Mouse (Mus musculus) gastrocnemius, postnatal 4 days (tissue): ENCODE results near the gene A830005F24Rik. TPM values are rescaled to one million over a fixed set of nuclear protein-coding genes. Genes with fewer than 3 reads are reported as not detected.
"Not testable (repeated sequence)": the region's sequence is repeated elsewhere in the genome, so short reads cannot be mapped to it uniquely, and the experiment has no call there.

Experiments used
- DNase-seq, 2 experiments: peaks; one replicate each; pipeline ENCODE4 v3.0.0; 2021 to 2022; ENCODE audit warnings: low spot score in 2 of 2, mixed read lengths in 2 of 2
- long read RNA-seq, 2 experiments: library from polyadenylated mRNA; stranded (forward); transcript quantifications; one replicate each; pipeline ENCODE4 v2.0.0; 2021
- total RNA-seq, 2 experiments: library from RNA; stranded (reverse); gene quantifications; 2 replicates each; pipeline ENCODE4 v1.2.3; 2021

A830005F24Rik gene
- not detected for total RNA-seq
- long read RNA-seq, experiment 1 = 0 reads
- long read RNA-seq, experiment 2 = 0 reads

DNA sequence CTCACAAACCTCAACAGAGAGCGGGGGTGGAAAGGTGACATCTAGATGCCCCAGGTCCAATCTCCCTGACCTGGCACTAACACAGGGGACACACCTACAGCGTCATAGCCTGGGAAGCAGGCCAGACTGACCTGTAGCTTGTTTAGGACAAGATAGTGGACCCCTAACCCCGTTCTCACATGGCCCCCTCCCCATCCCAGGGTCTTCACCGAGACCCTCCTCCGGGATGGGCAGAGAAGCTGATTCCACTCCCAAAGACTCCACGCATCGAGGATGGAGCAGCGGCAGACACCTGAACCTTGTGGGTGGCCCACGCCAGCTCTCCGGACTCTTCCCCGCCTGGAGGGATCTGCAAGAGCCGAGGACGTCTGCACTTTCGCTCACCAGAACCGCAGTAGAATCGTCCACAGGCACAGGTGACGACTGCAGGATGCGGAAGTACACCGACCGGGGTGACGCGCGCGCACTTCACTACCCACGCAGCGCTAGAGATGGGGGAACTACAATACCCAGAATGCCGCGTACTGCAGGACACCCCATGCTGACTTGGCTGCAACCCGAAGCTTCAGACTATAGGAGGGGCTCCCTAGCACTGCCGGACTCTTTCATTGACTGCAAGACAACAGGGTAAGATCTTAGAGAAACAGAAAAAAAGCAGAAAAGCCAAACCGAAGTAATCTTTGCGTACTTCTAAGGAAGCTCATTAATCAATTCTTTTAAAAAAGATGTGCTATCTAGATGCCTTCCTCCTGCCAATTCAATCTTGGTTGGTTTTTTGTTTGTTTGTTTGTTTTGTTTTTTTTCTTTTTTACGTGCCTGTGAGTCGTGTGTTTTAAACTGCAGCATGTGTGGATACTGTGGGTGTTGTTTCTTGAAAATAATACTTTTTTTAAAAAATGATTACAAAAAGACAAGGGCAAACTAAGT lies at the start of gene A830005F24Rik, which contains the start of gene Zfp169:
Gene A830005F24Rik (plus strand): TSS at position 568 of the 927 bp plus-strand sequence.
Gene Zfp169 (minus strand): TSS at position 449 of the 927 bp plus-strand sequence.
- peak; percentile 43 to 69 for DNase-seq

DNA sequence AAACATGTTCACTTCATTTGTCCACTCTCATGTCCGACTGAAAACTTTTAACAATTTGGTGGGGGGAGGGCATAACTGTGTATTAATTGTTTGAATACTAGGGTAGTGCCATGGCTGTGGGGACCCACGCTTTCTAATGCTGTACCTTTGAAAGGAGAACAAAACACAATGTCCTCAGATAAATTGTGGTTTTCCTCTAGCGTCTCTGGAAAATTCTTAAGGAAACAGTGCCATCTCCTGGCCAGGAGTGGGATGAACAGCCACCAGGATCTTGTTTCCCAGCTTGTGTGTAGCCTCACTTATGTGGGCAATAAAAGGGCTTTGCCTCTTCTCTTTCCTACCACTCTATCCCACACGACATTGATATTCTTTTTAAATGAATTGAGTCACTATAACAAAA lies 49.2 kb upstream of the A830005F24Rik start:
- peak; percentile 35 to 49 for DNase-seq

DNA sequence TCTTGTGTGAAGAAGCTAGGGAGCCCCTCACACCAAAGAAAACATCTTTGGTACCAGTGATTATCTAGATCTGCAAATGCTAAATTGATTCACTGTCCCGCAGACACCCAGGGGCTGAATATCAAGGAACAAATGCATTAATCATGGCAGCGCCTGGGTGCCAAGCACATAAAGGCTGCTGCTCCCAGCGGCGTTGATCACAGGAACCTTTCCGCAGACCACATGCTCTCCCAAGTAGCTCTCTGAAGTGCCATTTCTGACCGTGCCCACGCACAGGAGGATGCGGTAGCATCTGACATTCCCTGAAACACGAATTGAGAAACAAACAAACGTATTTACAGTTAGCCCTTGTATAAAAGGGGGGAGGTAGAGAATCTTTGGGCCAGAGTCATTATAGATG lies 47.2 kb upstream of the A830005F24Rik start:
- no peak for DNase-seq

DNA sequence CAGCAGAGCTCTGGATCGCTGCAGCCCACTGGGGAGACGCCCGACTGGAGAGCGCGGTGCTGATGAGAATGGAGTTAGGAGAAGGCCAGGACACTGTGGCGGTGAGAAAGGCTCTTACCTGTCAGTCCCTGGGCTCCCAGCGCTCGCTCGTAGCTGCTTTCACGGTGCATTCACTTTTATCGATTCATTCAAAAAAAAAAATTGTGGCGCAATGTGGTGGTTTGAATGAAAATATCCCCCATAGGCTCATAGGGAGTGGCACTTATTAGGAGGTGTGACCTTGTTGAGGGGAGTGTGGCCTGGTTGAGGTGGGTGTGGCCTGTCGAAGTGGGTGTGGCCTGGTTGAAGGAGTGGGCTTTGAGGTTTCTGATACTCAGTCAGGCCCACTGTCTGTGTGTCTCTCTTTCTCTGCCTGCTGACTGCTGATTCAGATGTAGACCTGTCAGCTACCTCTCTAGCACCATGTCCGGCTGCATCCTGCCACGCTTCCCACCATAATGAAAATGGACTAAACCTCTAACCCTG lies 44.7 kb upstream of the A830005F24Rik start:
- DNase-seq = no peak

DNA sequence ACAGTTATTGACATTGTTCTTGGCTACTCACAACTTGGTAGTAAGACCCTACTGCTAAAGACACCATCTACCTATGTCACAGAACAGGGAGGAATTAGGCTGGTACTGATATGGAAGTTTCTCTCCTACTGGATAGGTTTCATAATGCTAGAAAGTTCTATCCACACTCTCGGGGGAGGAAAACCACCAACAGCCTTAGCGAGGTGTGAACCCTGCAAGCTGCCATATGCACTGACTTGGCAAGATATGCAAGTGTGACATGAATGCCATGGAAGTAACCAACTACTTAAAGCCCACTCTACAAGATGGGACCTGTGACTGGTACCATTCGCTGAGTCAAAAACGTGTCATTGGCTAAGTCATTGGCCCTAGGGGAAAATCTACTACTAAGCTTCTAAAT lies 29.8 kb upstream of the A830005F24Rik start:
- no peak for DNase-seq

DNA sequence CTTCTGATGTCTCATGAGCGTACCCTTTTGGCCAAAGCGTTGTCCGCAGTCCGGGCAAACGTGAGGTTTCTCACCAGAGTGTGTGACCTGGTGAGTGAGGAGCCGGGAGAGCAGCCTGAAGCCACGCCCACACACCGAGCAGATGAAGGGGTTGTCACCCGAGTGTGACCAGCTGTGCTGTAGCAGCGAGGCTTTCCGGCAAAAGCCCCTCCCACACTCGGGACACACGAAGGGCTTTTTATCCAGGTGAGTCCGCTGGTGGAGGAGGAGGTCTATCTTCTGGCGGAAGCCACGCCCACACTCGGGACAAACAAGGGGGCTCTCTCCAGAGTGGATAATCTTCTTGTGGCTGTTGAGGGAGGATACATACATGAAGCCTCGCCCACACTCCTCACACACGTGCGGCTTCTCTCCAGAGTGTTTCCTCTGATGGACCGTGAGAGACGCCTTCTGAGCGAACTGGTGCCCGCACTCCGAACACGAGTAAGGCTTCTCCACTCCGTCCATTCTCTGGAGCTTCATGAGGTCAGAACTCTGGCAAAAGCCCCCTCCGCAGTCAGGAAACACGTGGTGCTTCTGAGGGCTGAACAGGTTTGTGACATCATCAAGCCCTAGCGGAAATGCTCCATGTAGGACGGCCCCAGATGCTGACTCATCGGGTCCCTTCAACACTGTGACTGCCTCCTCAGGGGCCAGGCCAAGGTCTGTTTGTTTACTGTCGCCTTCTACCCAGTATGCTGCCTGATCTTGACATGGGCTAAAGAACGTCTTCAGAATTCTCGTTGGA lies 22.8 kb upstream of the A830005F24Rik start:
- no peak for DNase-seq

DNA sequence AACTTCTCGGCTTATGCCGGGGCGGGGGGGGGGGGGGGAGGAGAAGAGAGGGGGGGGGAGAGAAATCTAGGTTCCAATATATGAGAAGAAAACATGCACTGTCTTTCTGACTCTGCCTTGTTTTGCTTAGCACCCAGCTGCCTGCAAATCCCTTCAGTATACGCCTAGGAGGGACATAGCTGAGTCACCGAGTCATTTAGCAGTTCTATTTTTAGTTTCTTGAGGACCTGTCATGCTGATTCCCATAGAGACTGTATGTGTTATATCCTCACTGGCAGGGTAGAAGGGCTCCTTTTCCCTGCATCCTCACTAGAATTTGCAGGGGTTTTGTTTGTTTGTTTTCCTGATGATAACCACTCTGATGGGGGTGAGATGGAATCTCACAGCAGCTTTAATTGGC lies 20.2 kb upstream of the A830005F24Rik start:
- no peak for DNase-seq

DNA sequence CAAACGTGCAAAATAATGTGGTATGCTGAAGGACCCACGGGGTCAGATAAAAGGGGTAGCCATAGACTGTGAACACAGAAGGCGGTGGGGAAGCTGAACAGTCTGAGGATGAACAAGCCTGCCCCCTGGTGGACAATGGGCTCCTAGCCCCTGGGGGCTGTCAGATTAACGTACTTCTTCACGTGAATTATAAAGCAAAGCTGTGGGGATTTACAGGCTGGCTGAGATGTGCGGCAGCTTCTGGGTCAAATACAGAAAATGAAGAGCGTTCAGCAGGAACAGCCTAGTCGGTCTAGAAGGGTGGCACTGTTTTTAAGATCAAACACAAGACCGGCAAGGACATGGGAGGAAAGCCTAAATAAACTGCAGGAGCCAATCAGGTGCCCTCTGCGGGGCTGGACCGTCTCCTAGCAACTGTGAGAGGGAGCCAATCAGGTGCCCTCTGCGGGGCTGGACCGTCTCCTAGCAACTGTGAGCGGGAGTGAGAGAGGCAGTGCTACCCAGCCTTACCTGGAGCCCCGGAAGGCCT lies 15.6 kb upstream of the A830005F24Rik start:
- DNase-seq = peak in 1 of 2 experiments; percentile 47

DNA sequence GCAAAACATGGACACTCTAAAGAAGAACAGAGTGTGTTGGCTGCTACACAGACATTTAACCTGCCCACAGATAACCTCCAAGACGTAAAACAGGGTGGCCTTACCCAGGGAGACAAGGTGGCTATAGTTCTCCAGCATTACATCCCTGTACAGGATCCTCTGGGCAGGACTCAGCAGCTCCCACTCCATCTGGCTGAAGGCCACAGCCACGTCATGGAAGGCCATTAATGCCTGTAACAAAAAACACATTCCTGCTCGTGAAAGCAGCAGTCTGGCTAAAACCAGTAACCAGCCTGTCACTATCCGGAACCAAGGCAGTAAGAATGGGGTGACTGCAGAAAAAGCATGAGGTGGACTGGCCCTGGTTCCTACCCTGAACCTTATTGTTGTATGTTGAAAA lies 14.7 kb upstream of the A830005F24Rik start:
- DNase-seq = peak in 1 of 2 experiments; percentile 58

DNA sequence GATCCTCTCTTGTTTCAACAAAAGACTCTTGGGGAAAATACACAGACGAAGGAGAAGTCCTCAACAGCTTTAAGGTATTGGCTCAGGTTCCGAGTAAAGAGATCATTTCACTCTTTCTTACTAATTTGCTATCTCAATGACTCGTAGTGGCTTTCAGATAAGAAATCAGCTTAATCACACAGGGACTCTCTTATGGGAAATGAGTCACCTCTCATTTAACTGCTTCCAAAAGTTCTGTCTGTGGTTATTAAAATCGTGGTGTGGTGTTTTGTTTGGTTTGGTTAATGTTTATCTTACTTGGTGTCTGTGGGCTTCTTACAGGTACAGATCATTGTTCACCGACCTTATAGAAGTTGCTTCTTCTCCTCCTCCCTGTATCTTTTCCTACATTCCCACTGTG lies 10.9 kb upstream of the A830005F24Rik start:
- DNase-seq = no peak

DNA sequence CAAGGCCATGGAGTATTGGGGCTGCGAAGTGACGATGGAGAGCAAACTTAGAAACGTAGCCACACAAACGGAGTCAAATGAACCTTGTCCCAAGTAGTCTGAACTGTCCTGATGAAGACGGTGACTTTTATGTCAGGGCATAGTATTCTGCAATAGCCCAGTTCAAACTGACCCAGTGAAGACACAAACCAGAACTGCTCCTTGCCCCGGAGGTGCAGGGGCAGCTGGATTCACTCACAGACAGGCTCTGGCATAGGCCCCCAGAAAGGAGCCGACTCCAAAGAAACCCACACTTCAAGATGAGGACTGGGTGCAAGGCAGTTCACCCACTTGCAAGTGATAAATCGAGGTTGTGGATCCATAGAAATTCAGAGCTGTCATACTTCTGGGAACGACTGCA lies 4.7 kb upstream of the A830005F24Rik start:
- no peak for DNase-seq

DNA sequence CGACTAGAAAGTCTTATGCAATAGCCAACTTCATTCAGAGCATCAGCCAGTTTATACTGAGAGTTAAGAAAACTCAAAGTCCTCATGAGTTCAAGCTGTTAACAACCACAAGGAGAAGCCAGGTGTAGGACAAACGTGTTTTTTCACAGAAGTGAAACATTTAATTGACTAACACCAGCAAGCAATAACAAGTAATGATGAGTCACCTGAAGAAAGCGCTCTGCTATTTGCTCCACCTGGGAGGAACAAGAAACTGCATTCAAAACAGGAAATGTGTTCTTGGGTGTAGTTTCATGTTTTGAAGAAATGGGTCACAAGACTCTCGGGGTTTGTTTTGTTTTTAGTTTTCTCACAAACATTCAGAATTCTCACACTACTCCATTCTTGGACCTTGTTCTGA lies 2.5 kb downstream of the A830005F24Rik start:
- no peak for DNase-seq

DNA sequence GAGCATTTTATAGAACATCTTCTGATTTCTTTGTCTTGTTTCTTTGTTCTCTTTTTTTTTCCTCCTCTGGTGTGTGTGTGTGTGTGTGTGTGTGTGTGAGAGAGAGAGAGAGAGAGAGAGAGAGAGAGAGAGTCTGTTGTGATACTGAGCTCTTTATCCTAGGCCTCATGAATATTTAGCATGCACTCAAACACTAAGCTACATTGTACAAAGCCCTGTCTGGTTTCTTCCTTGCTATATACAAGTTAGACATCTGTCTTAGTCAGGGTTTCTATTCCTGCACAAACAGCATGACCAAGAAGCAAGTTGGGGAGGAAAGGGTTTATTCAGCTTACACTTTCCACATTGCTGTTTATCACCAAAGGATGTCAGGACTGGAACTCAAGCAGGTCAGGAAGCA lies 5.8 kb downstream of the A830005F24Rik start:
- DNase-seq = not testable (repeated sequence)

DNA sequence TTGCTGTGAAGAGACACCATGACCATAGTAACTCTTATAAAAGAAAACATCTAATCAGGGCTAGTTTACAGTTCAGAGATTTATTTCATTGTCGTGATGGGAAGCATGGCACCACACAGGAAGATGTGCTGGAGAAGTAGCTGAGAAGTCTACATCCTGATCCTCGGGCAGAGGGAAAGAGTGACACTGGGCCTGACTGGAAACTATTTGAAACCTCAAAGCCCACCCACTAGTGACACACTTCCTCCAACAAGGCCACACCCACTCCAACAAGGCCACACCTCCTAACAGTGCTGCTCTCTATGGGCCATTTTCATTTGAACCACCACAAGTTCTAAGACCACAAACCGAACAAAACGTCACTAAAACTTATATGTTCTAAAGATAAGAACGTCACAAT lies 12.4 kb downstream of the A830005F24Rik start:
- no peak for DNase-seq

DNA sequence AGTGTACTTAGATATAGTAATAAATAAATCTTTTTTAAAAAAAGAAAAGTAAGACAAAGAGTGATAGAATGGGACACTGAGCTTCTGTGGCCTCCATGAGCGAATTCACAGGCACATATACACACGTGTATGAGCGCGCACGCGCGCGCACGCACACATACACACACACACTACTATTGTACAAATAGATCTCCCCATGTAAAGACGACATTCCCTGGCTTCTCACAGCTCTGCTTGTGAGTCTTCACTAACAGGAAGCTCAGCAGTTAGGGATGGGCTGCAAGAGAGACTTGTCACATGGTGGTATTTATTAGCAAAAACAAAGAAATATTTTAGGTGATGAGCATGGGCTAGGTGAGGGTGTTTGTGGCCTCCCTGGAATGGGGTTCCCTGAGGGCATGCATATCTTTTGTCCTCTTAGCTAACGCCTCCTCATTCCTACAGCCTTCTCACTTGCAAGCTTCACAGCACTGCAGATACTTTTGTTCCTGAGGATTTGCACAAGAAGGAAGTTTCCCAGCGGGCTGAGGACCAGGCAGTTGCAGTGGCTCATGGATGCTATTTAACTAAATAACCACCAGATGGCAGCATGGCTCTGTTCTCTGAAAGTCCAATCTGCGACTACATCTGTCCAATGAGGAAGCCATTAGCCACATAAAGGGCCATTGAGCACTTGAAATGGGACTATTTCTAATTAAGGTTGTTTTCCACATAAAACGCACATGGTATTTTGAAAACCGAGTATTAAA lies 14.9 kb downstream of the A830005F24Rik start:
- peak in 1 of 2 experiments; percentile 46 for DNase-seq

DNA sequence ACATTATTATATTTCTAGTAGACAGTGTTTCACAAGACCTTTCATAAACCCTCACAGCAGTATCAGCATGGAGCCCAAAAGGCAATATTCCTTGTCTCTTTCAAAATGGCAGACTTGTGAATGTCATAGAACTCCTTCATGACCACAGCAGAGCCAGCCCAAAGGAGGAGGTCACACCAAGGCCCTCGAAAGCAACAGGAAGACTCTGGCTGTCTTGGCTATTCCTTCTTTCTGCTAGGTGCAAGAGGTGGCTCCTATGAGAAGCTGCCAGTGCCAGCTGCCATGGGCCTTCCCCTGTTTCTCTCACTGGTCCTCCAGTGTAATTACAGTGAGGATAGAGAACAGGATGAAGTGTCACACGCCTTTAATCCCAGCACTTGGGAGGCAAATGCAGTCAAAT lies 15.7 kb downstream of the A830005F24Rik start:
- DNase-seq = no peak

DNA sequence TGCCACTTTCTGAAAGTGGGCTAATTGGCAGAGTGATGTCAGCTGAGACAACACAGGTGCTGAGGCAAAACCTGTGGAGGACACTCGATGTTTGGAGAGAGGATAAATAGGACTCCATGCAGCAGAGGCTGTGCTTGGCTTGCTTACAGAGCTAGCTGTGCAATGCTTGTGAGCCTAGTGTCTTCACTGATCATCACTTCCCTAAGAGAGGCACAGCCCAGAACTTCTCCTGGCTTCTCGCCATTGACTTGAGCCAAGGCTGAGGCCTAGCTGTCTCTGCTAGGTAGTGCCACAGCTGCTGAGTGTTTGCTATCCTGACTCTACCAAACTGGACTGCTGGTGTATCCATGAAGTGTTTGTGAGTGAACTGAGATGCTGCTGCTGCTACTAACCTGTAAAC lies 17.3 kb downstream of the A830005F24Rik start:
- DNase-seq = peak in 1 of 2 experiments; percentile 59

DNA sequence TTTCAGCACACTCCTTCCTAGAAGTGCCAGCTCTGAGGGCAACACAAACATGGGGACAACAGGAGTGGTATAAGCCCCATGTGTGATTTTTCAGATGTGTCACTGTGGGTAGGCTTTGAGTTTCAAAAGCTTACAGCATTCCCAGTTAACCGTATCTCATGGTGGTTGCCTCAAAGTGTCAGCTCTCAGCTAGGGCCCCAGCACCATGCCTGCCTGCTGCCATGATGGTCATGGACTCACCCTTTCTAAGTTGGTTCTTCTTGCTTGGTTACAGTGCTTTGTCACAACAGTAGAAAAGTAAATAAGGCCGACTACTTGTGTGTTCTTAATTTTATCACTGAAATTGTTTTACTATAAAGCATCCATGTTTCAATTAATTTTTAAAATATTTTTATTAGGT lies 18.1 kb downstream of the A830005F24Rik start:
- no peak for DNase-seq

DNA sequence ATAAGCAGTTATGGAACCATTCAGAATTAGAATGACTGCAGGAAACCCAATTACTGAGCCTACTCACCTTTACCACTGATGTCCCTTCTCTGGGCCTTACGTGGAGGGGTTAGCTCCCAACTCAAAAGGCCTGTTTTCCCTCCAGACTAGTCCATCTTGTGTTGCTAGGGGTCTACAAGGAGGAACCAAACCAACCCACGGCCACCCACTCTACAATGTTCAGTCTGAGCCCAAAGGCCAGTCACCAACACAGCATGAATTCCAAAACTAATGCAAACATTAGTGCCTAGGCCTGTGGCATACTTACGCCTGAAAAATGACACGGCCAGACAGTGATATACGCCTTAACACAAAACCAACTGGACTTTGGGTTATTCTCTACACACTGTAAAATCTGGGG lies 20.1 kb downstream of the A830005F24Rik start:
- no peak for DNase-seq

DNA sequence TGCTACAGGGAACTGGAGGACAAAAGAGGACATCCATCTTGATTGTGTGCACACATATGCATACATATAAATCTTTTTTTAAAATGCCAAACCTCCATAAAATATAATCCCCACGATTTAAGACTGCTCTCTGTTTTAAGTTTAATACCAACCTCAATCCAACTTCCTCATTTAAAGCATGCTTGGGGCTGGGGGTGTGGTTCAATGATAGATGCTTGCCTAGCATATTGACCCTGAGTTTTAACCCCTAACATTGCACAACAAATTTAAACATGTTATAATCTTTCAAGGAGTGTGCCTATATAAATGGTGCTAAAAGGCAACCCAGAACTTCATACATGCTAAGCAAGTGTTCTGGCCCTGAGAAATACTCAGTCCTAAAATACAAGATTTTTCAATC lies 27.1 kb downstream of the A830005F24Rik start:
- no peak for DNase-seq

DNA sequence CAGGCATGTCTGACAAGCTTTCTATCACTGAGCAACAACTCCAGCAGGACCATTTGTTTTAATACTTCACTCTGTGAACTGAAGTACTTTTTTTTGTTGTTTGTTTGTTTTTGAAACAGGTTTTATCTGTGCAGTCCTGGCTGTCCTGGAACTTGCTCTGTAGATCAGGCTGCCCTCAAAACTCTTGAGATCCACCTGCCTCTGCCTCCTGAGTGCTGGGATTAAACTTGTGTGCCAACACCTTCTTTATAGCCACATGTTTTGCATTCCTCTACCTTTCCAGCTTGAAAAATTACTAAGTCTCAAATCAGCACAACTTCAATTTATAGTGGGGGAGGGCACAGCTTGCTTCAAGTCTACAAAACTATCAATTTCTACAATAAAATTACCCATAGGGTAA lies 31.0 kb downstream of the A830005F24Rik start:
- no peak for DNase-seq
